In the genomic region with DNA sequence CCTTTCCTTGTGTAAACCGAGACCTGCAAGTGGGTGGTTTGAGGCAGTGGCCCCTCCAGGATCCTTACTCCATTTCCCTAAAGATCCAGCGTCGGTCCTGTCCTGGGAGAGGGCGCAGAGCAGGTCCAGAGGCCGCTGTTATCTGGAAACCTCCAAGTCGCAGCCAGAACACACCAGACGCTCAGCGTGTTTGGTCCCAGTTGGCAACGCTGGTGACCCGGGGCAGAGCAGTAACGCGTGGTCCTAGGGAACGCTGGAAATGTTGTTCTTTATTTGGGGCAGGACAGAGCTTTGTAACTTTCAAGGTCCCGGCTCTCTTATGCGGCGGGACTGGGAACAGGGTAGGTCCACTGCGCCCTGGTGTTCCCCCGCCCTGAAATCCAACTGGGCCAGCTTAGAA, we compare ENCODE assay signal across 8 mouse cellular contexts. TPM values are rescaled to one million over a fixed set of nuclear protein-coding genes. Genes with fewer than 3 reads are reported as not detected.
DNase-seq lines count a peak whose midpoint lies in the region; ATAC-seq and TF ChIP-seq lines count a peak whose summit lies in the region.

No protein-coding gene starts in this region.

- H3K4me1 ChIP-seq in lung, adult 2 months (ENCODE audit: control insufficient read depth, insufficient read depth, low read length): peaks cover 29% of the 10 kb centered on the region
- H3K4me1 ChIP-seq in hindbrain, embryonic 10.5 days (replicated peaks): peaks cover 56% of the 10 kb centered on the region
- peaks cover 50% of the 10 kb centered on the region for H3K4me1 ChIP-seq in midbrain, embryonic 10.5 days

- H3K27me3 ChIP-seq in hindbrain, embryonic 10.5 days (ENCODE audit: insufficient read depth, poor library complexity, severe bottlenecking): peaks cover 78% of the 10 kb centered on the region
- H3K27me3 ChIP-seq in midbrain, embryonic 10.5 days (ENCODE audit: low read depth, poor library complexity, severe bottlenecking): peaks cover 86% of the 10 kb centered on the region

- no peak for TF ChIP-seq CTCF in lung, adult 2 months (IDR thresholded peaks at IDR 0.05; ENCODE audit: insufficient read depth, low read length)

- DNase-seq in lung, adult 2 months: peak; percentile 44
- DNase-seq in lung, postnatal 4 days: no peak
- DNase-seq in embryo, embryonic 11 days: peak; percentile 42
- DNase-seq in hindbrain, embryonic 10.5 days (ENCODE audit: low spot score): no peak
- DNase-seq in midbrain, embryonic 10.5 days (ENCODE audit: low spot score): no peak
- DNase-seq in left cerebral cortex, adult 18-20 months (ENCODE audit: low spot score in 2 of 2): no peak
- no peak for DNase-seq in spleen, postnatal 36 days (ENCODE audit: low spot score in 2 of 2)

- no peaks in the 10 kb centered on the region for H3K36me3 ChIP-seq in hindbrain, embryonic 10.5 days
- no peaks in the 10 kb centered on the region for H3K36me3 ChIP-seq in midbrain, embryonic 10.5 days

- peak overlapping the region; percentile 83 for H3K4me3 ChIP-seq in lung, adult 2 months (replicated peaks; ENCODE audit: extremely low read depth, low read depth, low read length)
- H3K4me3 ChIP-seq in hindbrain, embryonic 10.5 days: peak overlapping the region; percentile 87
- H3K4me3 ChIP-seq in midbrain, embryonic 10.5 days: peak overlapping the region; percentile 87

- WGBS in lung, adult 2 months: 4% methylated on average over 18 of the region's 18 CpGs
- WGBS in hindbrain, embryonic 10.5 days: 3% methylated on average over 18 of the region's 18 CpGs
- WGBS in midbrain, embryonic 10.5 days: 3% methylated on average over 18 of the region's 18 CpGs

- no peak for ATAC-seq in monocyte, adult 5-6 weeks (replicated peaks; ENCODE audit: insufficient number of reproducible peaks, low FRiP score, low TSS enrichment, poor library complexity, severe bottlenecking)

- H3K27ac ChIP-seq in hindbrain, embryonic 10.5 days: peak overlapping the region; percentile 88
- peak overlapping the region; percentile 86 for H3K27ac ChIP-seq in midbrain, embryonic 10.5 days (replicated peaks)

- no peak for TF ChIP-seq POLR2A in lung, adult 2 months (IDR thresholded peaks at IDR 0.05; ENCODE audit: borderline replicate concordance, extremely low read depth, low read depth, low read length)

- H3K9me3 ChIP-seq in hindbrain, embryonic 10.5 days: no peaks in the 10 kb centered on the region
- H3K9me3 ChIP-seq in midbrain, embryonic 10.5 days (replicated peaks): no peaks in the 10 kb centered on the region

RNA-seq across cellular contexts. Expression of a gene that starts 0.4 kb away (rescaled TPM):
- 70.4 and 81.7 TPM in 2 replicates for polyA plus RNA-seq in lung, adult 2 months (2012; rRNA removed)
- 3.0 and 3.4 TPM in 2 replicates for polyA plus RNA-seq in hindbrain, embryonic 10.5 days (2016; fragmentation: Nextera tagmentation; extraction: Ambion mirVana)
- polyA plus RNA-seq in midbrain, embryonic 10.5 days (2016; fragmentation: Nextera tagmentation; extraction: Ambion mirVana): 2.2 and 3.6 TPM in 2 replicates
- 10 to 100 TPM; 15.5 to 19.4 TPM for total RNA-seq in left cerebral cortex, adult 18-20 months (2021)
- 15.0 to 24.1 TPM (median 17.4 TPM) in 3 replicates for total RNA-seq in monocyte, adult 5-6 weeks (2017)

RNA-seq across cellular contexts. Expression of a gene that starts 6.9 kb away (rescaled TPM):
- 11.4 and 11.5 TPM in 2 replicates for polyA plus RNA-seq in lung, adult 2 months (2012; rRNA removed)
- polyA plus RNA-seq in hindbrain, embryonic 10.5 days (2016; fragmentation: Nextera tagmentation; extraction: Ambion mirVana): 0.71 and 0.78 TPM in 2 replicates
- 0.60 and 0.67 TPM in 2 replicates for polyA plus RNA-seq in midbrain, embryonic 10.5 days (2016; fragmentation: Nextera tagmentation; extraction: Ambion mirVana)
- under 1 TPM; 0.21 to 0.91 TPM for total RNA-seq in left cerebral cortex, adult 18-20 months (2021)
- not detected in 3 replicates for total RNA-seq in monocyte, adult 5-6 weeks (2017)

RNA-seq across cellular contexts. Expression of a gene that starts 37.6 kb away (rescaled TPM):
- polyA plus RNA-seq in lung, adult 2 months (2012; rRNA removed): 36.7 and 43.8 TPM in 2 replicates
- 125 and 138 TPM in 2 replicates for polyA plus RNA-seq in hindbrain, embryonic 10.5 days (2016; fragmentation: Nextera tagmentation; extraction: Ambion mirVana)
- 134 and 144 TPM in 2 replicates for polyA plus RNA-seq in midbrain, embryonic 10.5 days (2016; fragmentation: Nextera tagmentation; extraction: Ambion mirVana)
- total RNA-seq in left cerebral cortex, adult 18-20 months (2021): 10 to 100 TPM; 28.9 to 29.4 TPM
- 12.9 to 16.2 TPM (median 14.3 TPM) in 3 replicates for total RNA-seq in monocyte, adult 5-6 weeks (2017)

RNA-seq across cellular contexts. Expression of a gene that starts 48.8 kb away (rescaled TPM):
- polyA plus RNA-seq in lung, adult 2 months (2012; rRNA removed): 0.07 TPM in 1 of 2 replicates, not detected in the other
- polyA plus RNA-seq in hindbrain, embryonic 10.5 days (2016; fragmentation: Nextera tagmentation; extraction: Ambion mirVana): 0.13 TPM in 1 of 2 replicates, not detected in the other
- not detected in 2 replicates for polyA plus RNA-seq in midbrain, embryonic 10.5 days (2016; fragmentation: Nextera tagmentation; extraction: Ambion mirVana)
- total RNA-seq in left cerebral cortex, adult 18-20 months (2021): under 1 TPM; 0.21 to 0.33 TPM
- total RNA-seq in monocyte, adult 5-6 weeks (2017): not detected in 3 replicates

Comparison
In these comparisons a context has a peak if more than half of its experiments do, and no peak if none do; other contexts are left out.
1. DNase-seq: peak in lung, adult 2 months (single experiment) and embryo, embryonic 11 days (single experiment); none in lung, postnatal 4 days (0 of 2), hindbrain, embryonic 10.5 days (single experiment), midbrain, embryonic 10.5 days (single experiment), left cerebral cortex, adult 18-20 months (0 of 2) and spleen, postnatal 36 days (0 of 2).
2. RNA of a gene that starts 0.4 kb away (polyA plus RNA-seq): 70.4 to 81.7 TPM in lung, adult 2 months; 3.0 to 3.4 TPM in hindbrain, embryonic 10.5 days and 2.2 to 3.6 TPM in midbrain, embryonic 10.5 days; every median in the first group is over 10 times any median in the second.
3. Peak in every context shown above with its lines, with median percentiles within 50 percentile points of each other: H3K4me3 ChIP-seq.